Mouse (Mus musculus) sigmoid colon, adult 10 weeks (tissue): Measurements from ENCODE around the gene Fndc3b. TPM values are rescaled to one million over a fixed set of nuclear protein-coding genes. Genes with fewer than 3 reads are reported as not detected.

Experiments used
- polyA plus RNA-seq: library from polyadenylated mRNA; stranded (reverse); fragments of 350-450 nt; fragmentation: Illumina TruSeq; extraction: RNeasy Lipid Tissue Mini Kit (QIAGEN cat#74804); gene quantifications from one replicate; pipeline ENCODE4 v1.2.3, GENCODE M21; 2014; ENCODE audit warnings: low read depth, low replicate concordance

The Fndc3b gene
- 36.7 TPM for polyA plus RNA-seq

GRCm38 (mm10) chr3:27710648-27711428 lies at the start of gene Fndc3b:
Gene Fndc3b (minus strand): TSS chr3:27711307.

GRCm38 (mm10) chr3:27371276-27371621 lies 339.9 kb downstream of the Fndc3b start, which contains the start of gene Ghsr:
Gene Ghsr (plus strand): TSS chr3:27371351.

Other genes starting within 250 kb of the Fndc3b start
- not detected for gene Tmem212, start 185.1 kb upstream of the Fndc3b start, polyA plus RNA-seq
- 103 TPM for gene Pld1, start 227.4 kb upstream of the Fndc3b start, polyA plus RNA-seq